Mouse (Mus musculus): ENCODE measurements around the gene Surf1. TPM values are rescaled to one million over a fixed set of nuclear protein-coding genes. Genes with fewer than 3 reads are reported as not detected.

Gene Surf1
- total and polyA plus RNA-seq, 3 experiments = 52.1 to 74.8 TPM; not detected in 1

DNA sequence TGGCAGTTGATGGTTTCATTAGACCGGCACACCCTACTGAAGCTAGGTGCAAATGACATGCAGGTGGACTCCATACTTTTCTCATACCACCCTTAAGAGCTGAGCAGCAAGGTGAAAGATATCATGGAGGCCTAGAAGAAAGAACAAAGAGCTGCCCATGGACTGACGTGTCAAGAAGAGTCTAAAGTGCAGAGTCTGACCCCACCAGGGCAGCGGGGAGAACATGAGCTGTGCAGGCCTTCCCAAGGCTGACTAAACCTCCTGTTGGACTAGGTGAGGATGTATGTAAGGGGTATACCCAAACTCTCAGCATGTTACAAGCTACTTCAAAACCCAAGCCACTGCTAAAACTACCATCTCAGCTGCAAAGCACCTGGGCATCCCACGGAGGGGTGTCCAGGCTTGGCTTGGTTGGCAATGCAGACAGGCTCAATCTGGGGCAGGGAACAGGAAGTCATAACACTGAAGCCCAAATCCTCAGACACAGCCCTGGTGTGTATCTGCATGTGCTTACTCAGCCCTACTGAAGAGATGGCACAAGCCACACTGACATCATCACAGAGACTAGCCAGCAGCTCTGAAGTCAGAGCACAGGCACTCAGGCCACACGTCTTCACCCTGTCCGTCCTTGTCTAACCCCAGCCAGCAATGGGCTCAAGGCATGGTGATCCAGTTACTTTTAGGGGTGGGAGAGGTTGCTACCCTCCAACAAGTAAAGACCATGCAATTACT, 11.6 kb upstream of the Surf1 start:
- Histone ChIP-seq H3K27ac (ENCODE audit: control insufficient read depth, low read depth, low read length) (no peak overlapping the region), H3K4me3 (ENCODE audit: control insufficient read depth in 1 of 2, insufficient read depth in 1 of 2, low read depth in 2 of 2, low read length in 2 of 2) (no peak overlapping the region), H3K79me2 (ENCODE audit: control insufficient read depth, insufficient read depth, low read length, poor library complexity) (peaks cover 54% of the 10 kb centered on the region), H3K36me3 (ENCODE audit: control insufficient read depth in 1 of 2, insufficient read depth in 2 of 2, low read length in 2 of 2) (peaks cover 14 to 24% of the 10 kb centered on the region in 2 experiments), H3K4me1 (ENCODE audit: control insufficient read depth in 1 of 2, insufficient read depth in 2 of 2, low read length in 2 of 2) (peaks cover 5 to 21% of the 10 kb centered on the region in 2 experiments; a peak in 3 of 4 replicates), H3K9me3 (replicated peaks; ENCODE audit: insufficient read depth, low read length) (no peaks in the 10 kb centered on the region), H3K27me3 (ENCODE audit: control insufficient read depth in 1 of 2, insufficient read depth in 2 of 2, low read length in 2 of 2) (no peaks in the 10 kb centered on the region), H3K9ac (ENCODE audit: control insufficient read depth, low read depth, low read length, poor library complexity, severe bottlenecking) (no peak overlapping the region)
- TF ChIP-seq TCF12 (IDR thresholded peaks at IDR 0.05; ENCODE audit: low read depth, low read length) = no peak
- TF ChIP-seq MXI1 (IDR thresholded peaks at IDR 0.05; ENCODE audit: low read depth, low read length) = no peak
- no peak for TF ChIP-seq TBP (IDR thresholded peaks at IDR 0.05; ENCODE audit: low read depth, low read length)
- TF ChIP-seq ZKSCAN1 (IDR thresholded peaks at IDR 0.05; ENCODE audit: low read depth, low read length) = no peak
- TF ChIP-seq MAX (IDR thresholded peaks at IDR 0.05; ENCODE audit: low read length) = no peak
- TF ChIP-seq ZC3H11A (IDR thresholded peaks at IDR 0.05; ENCODE audit: low read depth, low read length) = no peak
- TF ChIP-seq GABPA (IDR thresholded peaks at IDR 0.05; ENCODE audit: low read depth, low read length) = no peak
- TF ChIP-seq ZNF384 (IDR thresholded peaks at IDR 0.05; ENCODE audit: low read depth, low read length) = no peak
- no peak for TF ChIP-seq CTCF (IDR thresholded peaks at IDR 0.05 in 2 of 3, conservative IDR thresholded peaks at IDR 0.05 in 1 of 3; ENCODE audit: control insufficient read depth in 1 of 3, insufficient read depth in 1 of 3, low read depth in 2 of 3, low read length in 3 of 3, poor library complexity in 1 of 3, severe bottlenecking in 1 of 3)
- TF ChIP-seq MYC (IDR thresholded peaks at IDR 0.05; ENCODE audit: low read depth, low read length) = no peak
- TF ChIP-seq POLR2AphosphoS2 (IDR thresholded peaks at IDR 0.05; ENCODE audit: low read length) = no peak
- no peak for TF ChIP-seq NELFE (IDR thresholded peaks at IDR 0.05; ENCODE audit: low read depth, low read length)
- no peak for TF ChIP-seq E2F4 (IDR thresholded peaks at IDR 0.05; ENCODE audit: borderline replicate concordance, low read depth, low read length)
- no peak for TF ChIP-seq MYB (IDR thresholded peaks at IDR 0.05; ENCODE audit: low read depth, low read length)
- TF ChIP-seq KAT2A (conservative IDR thresholded peaks at IDR 0.05; ENCODE audit: low read depth, low read length) = no peak
- no peak for TF ChIP-seq GATA1 (IDR thresholded peaks at IDR 0.05; ENCODE audit: low read depth, low read length)
- no peak for TF ChIP-seq MAZ (IDR thresholded peaks at IDR 0.05; ENCODE audit: low read depth, low read length)
- TF ChIP-seq JUND (IDR thresholded peaks at IDR 0.05; ENCODE audit: low read depth, low read length) = no peak
- DNase-seq (ENCODE audit: low read depth, low spot score) = no peak

- peaks cover 0 to 10% of the 10 kb centered on the region in 2 experiments; a peak in 1 of 4 replicates for H3K4me1 ChIP-seq (ENCODE audit: control insufficient read depth in 1 of 2, insufficient read depth in 2 of 2, low read length in 2 of 2)
- no peaks in the 10 kb centered on the region for H3K27me3 ChIP-seq (ENCODE audit: control insufficient read depth in 1 of 2, insufficient read depth in 2 of 2, low read length in 2 of 2)
- H3K79me2 ChIP-seq (ENCODE audit: control insufficient read depth, insufficient read depth, low read length, poor library complexity) = peaks cover 20% of the 10 kb centered on the region
- H3K4me3 ChIP-seq (ENCODE audit: control insufficient read depth in 1 of 2, insufficient read depth in 1 of 2, low read depth in 2 of 2, low read length in 2 of 2) = no peak overlapping the region
- no peaks in the 10 kb centered on the region for H3K9me3 ChIP-seq (replicated peaks; ENCODE audit: insufficient read depth, low read length)
- TF ChIP-seq GATA1 (IDR thresholded peaks at IDR 0.05; ENCODE audit: low read depth, low read length) (no peak), POLR2A (IDR thresholded peaks at IDR 0.05; ENCODE audit: control insufficient read depth in 1 of 2, insufficient read depth in 1 of 2, low read depth in 1 of 2, low read length in 2 of 2, poor library complexity in 1 of 2) (peak in 1 of 2 experiments; percentile 22; a peak in 1 of 4 replicates)
- no peak overlapping the region for H3K27ac ChIP-seq (ENCODE audit: control insufficient read depth, low read depth, low read length)
- H3K9ac ChIP-seq (ENCODE audit: control insufficient read depth, low read depth, low read length, poor library complexity, severe bottlenecking) = no peak overlapping the region
- DNase-seq (ENCODE audit: low read depth, low spot score) = peak; percentile 31
- peaks cover 0 to 8% of the 10 kb centered on the region in 2 experiments; a peak in 3 of 4 replicates for H3K36me3 ChIP-seq (ENCODE audit: control insufficient read depth in 1 of 2, insufficient read depth in 2 of 2, low read length in 2 of 2)
These were observed 5.5 kb upstream of the Surf1 start for GRCm38 (mm10) chr2:26921784-26922183.

Data from MEL (cell line).